Mouse (Mus musculus): Measurements from ENCODE around the gene Tmeff2. TPM values are rescaled to one million over a fixed set of nuclear protein-coding genes. Genes with fewer than 3 reads are reported as not detected.

Tmeff2 gene
- polyA plus RNA-seq, 1 experiment from 2014 or later: 2.8 TPM

DNA sequence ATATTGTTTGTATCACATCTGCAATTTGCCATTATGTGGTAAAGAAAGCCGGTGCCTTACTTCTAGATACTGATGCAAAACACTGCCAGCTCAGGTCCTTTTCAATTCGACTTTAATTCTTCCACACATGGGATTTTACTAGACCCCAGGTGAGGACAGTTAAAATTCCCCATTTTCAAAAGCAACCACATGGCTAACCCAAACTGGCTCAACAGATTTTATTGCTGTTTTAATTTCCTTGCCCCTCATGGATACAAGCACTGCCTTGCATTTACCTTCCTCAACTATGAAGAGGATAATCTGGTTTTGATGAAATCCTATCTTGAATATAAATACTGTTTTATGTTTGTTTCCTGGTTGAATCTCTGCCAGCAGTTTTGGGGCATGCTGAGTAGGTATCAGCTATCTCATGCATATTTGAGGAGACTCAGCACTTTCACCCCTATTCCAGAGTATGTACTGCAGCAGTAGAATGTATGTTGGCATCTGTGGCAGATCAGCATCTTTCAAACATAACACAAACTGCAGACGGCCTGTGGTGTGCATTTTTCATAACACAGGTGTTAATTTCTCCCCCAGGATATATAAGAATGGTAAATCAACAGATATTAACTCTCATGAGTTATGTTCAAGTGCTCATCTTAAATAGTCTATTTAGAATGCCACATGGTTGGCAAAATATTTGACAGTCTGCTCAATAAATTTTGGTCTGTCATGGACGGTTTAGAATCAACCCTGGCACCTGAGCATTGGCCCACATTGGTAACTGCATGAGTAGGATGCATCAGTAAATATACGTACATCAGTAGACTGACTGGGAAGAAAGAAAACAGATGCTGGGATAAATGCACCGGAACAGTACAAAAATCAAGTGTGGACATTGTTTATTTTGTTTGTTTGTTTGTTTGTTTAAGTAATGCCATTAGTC, 72.3 kb downstream of the Tmeff2 start:
- Histone ChIP-seq H3K36me3 (ENCODE audit: insufficient read depth, low read length) (no peaks in the 10 kb centered on the region), H3K27ac (no peak overlapping the region), H3K9ac (ENCODE audit: low read depth, low read length) (no peak overlapping the region), H3K4me3 (replicated peaks; ENCODE audit: low read depth, low read length) (no peak overlapping the region), H3K4me1 (replicated peaks; ENCODE audit: insufficient read depth, low read length) (no peaks in the 10 kb centered on the region), H3K9me3 (replicated peaks; ENCODE audit: low read length) (no peaks in the 10 kb centered on the region), H3K4me2 (ENCODE audit: low read length) (no peak overlapping the region), H3K27me3 (ENCODE audit: insufficient read depth, low read length) (no peaks in the 10 kb centered on the region)
- TF ChIP-seq CTCF (IDR thresholded peaks at IDR 0.05; ENCODE audit: low read depth): no peak
- no peak for DNase-seq (ENCODE audit: low spot score)
- ATAC-seq (replicated peaks; ENCODE audit: low FRiP score, low read depth): no peak
- WGBS: 84% methylated on average over 6 of the region's 6 CpGs

- no peak overlapping the region for H3K4me3 ChIP-seq (replicated peaks; ENCODE audit: low read depth, low read length)
- ATAC-seq (replicated peaks; ENCODE audit: low FRiP score, low read depth) (no peak), DNase-seq (ENCODE audit: low spot score) (no peak)
- H3K4me2 ChIP-seq (ENCODE audit: low read length): no peak overlapping the region
- WGBS: 93% methylated on average over 4 of the region's 4 CpGs
- TF ChIP-seq CTCF (IDR thresholded peaks at IDR 0.05; ENCODE audit: low read depth): no peak
- H3K27ac ChIP-seq: no peak overlapping the region
- no peaks in the 10 kb centered on the region for H3K27me3 ChIP-seq (ENCODE audit: insufficient read depth, low read length)
- H3K9ac ChIP-seq (ENCODE audit: low read depth, low read length): no peak overlapping the region
- H3K36me3 ChIP-seq (ENCODE audit: insufficient read depth, low read length): no peaks in the 10 kb centered on the region
- no peaks in the 10 kb centered on the region for H3K9me3 ChIP-seq (replicated peaks; ENCODE audit: low read length)
- no peaks in the 10 kb centered on the region for H3K4me1 ChIP-seq (replicated peaks; ENCODE audit: insufficient read depth, low read length)
Measured at GRCm38 (mm10) chr1:50979358-50980081, 79.1 kb downstream of the Tmeff2 start.

DNA sequence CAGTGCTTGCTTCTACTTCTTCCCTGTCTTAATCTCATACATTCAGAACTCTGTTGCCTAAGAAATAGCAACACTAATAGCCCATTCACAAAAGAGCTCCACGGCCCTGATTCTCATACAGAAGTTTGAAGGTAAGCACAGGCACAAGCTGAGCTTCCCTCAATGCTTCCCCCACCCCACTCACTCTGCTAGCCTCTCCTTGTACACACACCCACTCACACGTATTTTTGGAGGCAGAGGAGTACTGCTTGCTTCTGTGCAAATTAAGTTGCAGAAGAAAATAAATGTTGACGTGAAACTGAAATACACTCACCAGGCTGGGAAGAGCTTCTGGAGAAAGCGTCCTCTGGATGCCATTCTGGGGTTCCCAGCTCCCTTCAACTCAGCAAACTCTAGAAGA, 80.1 kb downstream of the Tmeff2 start:
- Histone ChIP-seq H3K9ac (ENCODE audit: low read depth, low read length) (no peak overlapping the region), H3K4me1 (replicated peaks; ENCODE audit: insufficient read depth, low read length) (no peaks in the 10 kb centered on the region), H3K27ac (no peak overlapping the region), H3K27me3 (ENCODE audit: insufficient read depth, low read length) (no peaks in the 10 kb centered on the region), H3K4me2 (ENCODE audit: low read length) (no peak overlapping the region), H3K9me3 (replicated peaks; ENCODE audit: low read length) (no peaks in the 10 kb centered on the region), H3K4me3 (replicated peaks; ENCODE audit: low read depth, low read length) (no peak overlapping the region), H3K36me3 (ENCODE audit: insufficient read depth, low read length) (no peaks in the 10 kb centered on the region)
- DNase-seq (ENCODE audit: low spot score) (no peak), ATAC-seq (replicated peaks; ENCODE audit: low FRiP score, low read depth) (no peak)
- no peak for TF ChIP-seq CTCF (IDR thresholded peaks at IDR 0.05; ENCODE audit: low read depth)
- 75% methylated on average over 4 of the region's 4 CpGs for WGBS

DNA sequence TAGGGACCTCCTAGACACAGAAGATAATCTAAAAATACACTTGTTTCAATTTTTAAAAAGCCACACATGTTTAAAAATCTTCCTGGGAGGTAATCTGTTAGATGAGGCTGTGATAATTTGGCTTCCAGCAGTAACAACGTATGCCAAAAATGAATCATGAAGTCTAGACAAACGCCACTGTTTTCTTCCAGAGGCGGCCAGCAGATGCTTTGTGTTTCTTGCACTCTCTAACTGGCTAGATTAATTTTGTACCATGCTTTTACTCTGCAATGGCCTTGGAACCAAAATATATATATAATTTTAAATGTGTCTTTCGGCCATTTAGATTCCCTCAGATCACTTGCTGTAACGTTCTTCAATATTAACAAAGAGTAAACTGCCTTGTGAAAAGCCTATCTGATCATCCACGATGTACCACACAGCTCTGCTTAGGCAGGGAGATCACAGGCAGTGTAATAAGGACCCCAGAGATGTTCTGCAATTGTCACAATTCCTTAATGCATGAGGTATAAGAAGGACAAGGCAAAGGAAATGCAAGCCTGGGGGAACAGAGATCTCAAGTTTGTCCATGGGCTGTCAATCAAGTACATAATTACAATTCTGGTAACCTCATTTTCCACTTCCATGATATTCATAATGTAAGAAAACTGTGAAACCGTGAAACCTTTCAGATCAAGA, 80.8 kb downstream of the Tmeff2 start:
- DNase-seq (ENCODE audit: low spot score) (no peak), ATAC-seq (replicated peaks; ENCODE audit: low FRiP score, low read depth) (no peak)
- H3K27me3 ChIP-seq (ENCODE audit: insufficient read depth, low read length): no peaks in the 10 kb centered on the region
- H3K9ac ChIP-seq (ENCODE audit: low read depth, low read length): no peak overlapping the region
- no peak overlapping the region for H3K4me3 ChIP-seq (replicated peaks; ENCODE audit: low read depth, low read length)
- no peak overlapping the region for H3K27ac ChIP-seq
- WGBS: 75% methylated on average over 7 of the region's 7 CpGs
- H3K9me3 ChIP-seq (replicated peaks; ENCODE audit: low read length): no peaks in the 10 kb centered on the region
- H3K36me3 ChIP-seq (ENCODE audit: insufficient read depth, low read length): no peaks in the 10 kb centered on the region
- no peak overlapping the region for H3K4me2 ChIP-seq (ENCODE audit: low read length)
- TF ChIP-seq CTCF (IDR thresholded peaks at IDR 0.05; ENCODE audit: low read depth): no peak
- H3K4me1 ChIP-seq (replicated peaks; ENCODE audit: insufficient read depth, low read length): no peaks in the 10 kb centered on the region

DNA sequence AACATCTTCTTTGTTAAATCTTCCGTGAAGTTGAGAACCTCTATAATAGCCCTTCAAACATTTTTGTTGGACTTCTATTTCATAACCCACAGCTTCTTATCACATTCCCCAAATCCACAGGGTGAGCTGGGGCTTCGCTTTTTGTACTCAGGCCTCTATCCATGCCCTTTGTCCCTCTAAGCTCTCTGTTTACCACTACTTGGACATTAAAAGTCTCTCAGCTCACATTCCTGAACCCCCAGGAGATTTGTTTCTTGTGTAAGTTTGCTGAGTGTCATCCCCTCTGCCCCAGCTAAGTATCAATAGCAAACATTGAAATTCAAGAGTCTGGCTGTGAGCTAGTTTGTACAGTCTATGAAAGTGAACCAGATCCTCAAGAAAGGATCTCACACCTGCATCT, 90.2 kb downstream of the Tmeff2 start:
- Histone ChIP-seq H3K4me3 (replicated peaks; ENCODE audit: low read depth, low read length) (no peak overlapping the region), H3K4me2 (ENCODE audit: low read length) (no peak overlapping the region), H3K36me3 (ENCODE audit: insufficient read depth, low read length) (no peaks in the 10 kb centered on the region), H3K9me3 (replicated peaks; ENCODE audit: low read length) (no peaks in the 10 kb centered on the region), H3K4me1 (replicated peaks; ENCODE audit: insufficient read depth, low read length) (no peaks in the 10 kb centered on the region), H3K9ac (ENCODE audit: low read depth, low read length) (no peak overlapping the region), H3K27ac (no peak overlapping the region), H3K27me3 (ENCODE audit: insufficient read depth, low read length) (no peaks in the 10 kb centered on the region)
- ATAC-seq (replicated peaks; ENCODE audit: low FRiP score, low read depth) (no peak), DNase-seq (ENCODE audit: low spot score) (no peak)
- 52% methylated on average over 2 of the region's 2 CpGs for WGBS
- no peak for TF ChIP-seq CTCF (IDR thresholded peaks at IDR 0.05; ENCODE audit: low read depth)

DNA sequence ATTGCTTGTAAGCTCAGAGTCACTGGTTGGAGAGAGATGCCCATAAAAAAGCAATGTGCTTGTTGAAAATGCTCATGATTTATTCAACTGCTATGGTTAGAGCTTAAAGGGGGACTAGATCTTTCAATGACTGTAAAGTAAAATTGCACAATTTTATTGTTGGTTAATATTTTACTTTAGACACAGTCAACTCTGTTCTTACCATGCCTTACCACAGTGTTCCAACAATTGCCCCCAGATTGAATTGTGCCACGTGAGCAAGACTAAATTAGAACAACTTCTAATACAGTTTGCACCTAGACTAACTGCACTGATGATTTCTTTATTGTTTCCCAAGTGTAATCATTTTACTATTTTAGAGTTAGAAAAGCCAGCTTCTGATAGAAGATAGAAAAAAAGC, 94.1 kb downstream of the Tmeff2 start:
- H3K36me3 ChIP-seq (ENCODE audit: insufficient read depth, low read length): no peaks in the 10 kb centered on the region
- H3K9ac ChIP-seq (ENCODE audit: low read depth, low read length): no peak overlapping the region
- ATAC-seq (replicated peaks; ENCODE audit: low FRiP score, low read depth) (no peak), DNase-seq (ENCODE audit: low spot score) (no peak)
- no peak overlapping the region for H3K27ac ChIP-seq
- H3K4me1 ChIP-seq (replicated peaks; ENCODE audit: insufficient read depth, low read length): no peaks in the 10 kb centered on the region
- H3K27me3 ChIP-seq (ENCODE audit: insufficient read depth, low read length): no peaks in the 10 kb centered on the region
- H3K4me2 ChIP-seq (ENCODE audit: low read length): no peak overlapping the region
- no peaks in the 10 kb centered on the region for H3K9me3 ChIP-seq (replicated peaks; ENCODE audit: low read length)
- WGBS: 73% methylated on average over 1 of the region's 1 CpGs
- H3K4me3 ChIP-seq (replicated peaks; ENCODE audit: low read depth, low read length): no peak overlapping the region
- no peak for TF ChIP-seq CTCF (IDR thresholded peaks at IDR 0.05; ENCODE audit: low read depth)

All from kidney, postnatal 0 days (tissue).